23 mouse cellular contexts compared by ENCODE assay signal in the genomic region with DNA sequence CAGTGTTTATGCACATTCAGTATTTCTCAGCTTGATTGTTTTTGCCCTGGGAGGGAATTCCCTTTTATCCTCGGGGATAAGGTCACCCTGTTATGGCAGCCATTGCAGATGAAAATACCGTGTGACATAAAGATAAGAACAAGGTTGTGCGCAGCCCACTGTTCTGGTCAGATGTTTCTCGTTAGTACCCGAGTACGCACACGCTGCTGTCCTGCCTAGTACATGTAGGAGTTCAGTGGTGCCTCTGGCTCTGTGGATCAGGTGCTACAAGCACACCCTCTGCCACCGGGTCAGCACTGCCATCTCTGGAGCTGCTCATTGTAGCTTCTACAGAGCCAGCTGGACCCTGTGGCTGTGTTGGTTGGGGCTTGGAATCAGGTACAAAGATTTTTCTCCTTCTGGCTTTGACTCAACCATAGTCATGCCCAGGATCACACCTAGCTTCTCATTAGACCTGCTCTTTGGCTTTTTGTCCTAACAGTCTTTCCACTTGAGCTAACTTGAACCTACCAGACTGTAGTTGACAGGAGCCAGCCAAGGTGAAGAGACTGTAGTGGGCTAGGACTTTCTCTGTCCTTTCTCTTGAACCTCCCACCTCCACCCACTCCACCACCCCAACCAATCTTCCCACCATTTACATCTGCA.
A peak's percentile ranks its signal among the peaks of the same experiment; 100 is the strongest.
DNase-seq lines count a peak whose midpoint lies in the region; ATAC-seq lines count a peak whose summit lies in the region.
"Had no signal": no experiment of that assay in that cellular context is flagged by ENCODE, and none has a peak within 500 bp of the region (broad histone marks: within the 10 kb centered on the region; RNA-seq: fewer than 3 reads in every experiment).

No protein-coding gene starts in this region.

- peaks cover 28% of the 10 kb centered on the region for H3K4me1 ChIP-seq in hindbrain, embryonic 10.5 days (replicated peaks)
- peaks cover 19% of the 10 kb centered on the region for H3K4me1 ChIP-seq in hindbrain, embryonic 12.5 days

- H3K4me2 ChIP-seq in hindbrain, embryonic 12.5 days (replicated peaks): no peak overlapping the region
- H3K4me2 ChIP-seq: forebrain, embryonic 13.5 days; heart, embryonic 12.5 days; heart, embryonic 15.5 days; hindbrain, embryonic 15.5 days had no signal

- 84% methylated on average over 8 of the region's 8 CpGs for WGBS in hindbrain, embryonic 10.5 days
- WGBS in hindbrain, embryonic 12.5 days: 80% methylated on average over 8 of the region's 8 CpGs

- H3K9ac ChIP-seq in hindbrain, embryonic 12.5 days: no peak overlapping the region
- H3K9ac ChIP-seq: forebrain, embryonic 13.5 days; heart, embryonic 12.5 days; heart, embryonic 15.5 days; hindbrain, embryonic 15.5 days had no signal

- H3K9me3 ChIP-seq in hindbrain, embryonic 10.5 days: no peaks in the 10 kb centered on the region
- H3K9me3 ChIP-seq in hindbrain, embryonic 12.5 days (replicated peaks): no peaks in the 10 kb centered on the region
- H3K9me3 ChIP-seq: forebrain, embryonic 10.5 days; forebrain, embryonic 13.5 days; heart, embryonic 12.5 days; heart, embryonic 15.5 days; hindbrain, embryonic 15.5 days had no signal

- no peak for DNase-seq in hindbrain, embryonic 10.5 days (ENCODE audit: low spot score)
- peak; percentile 8 to 26 for DNase-seq in kidney, adult 8-10 months
- DNase-seq in kidney, adult 18-20 months: no peak
- DNase-seq in ovary, adult 18-20 months (ENCODE audit: low spot score): peak; percentile 32
- no peak for DNase-seq in ovary, postnatal 10 days (ENCODE audit: low spot score)
- DNase-seq: adrenal gland, adult 2 months; adrenal gland, postnatal 14 days; cerebellum, adult 11 months; cerebellum, adult 2 months; cerebellum, adult 9-11 months; cerebellum, postnatal 25 days; gastrocnemius, postnatal 10 days; gastrocnemius, postnatal 36 days; heart, postnatal 10 days; heart, postnatal 36 days had no signal

- H3K27me3 ChIP-seq in hindbrain, embryonic 10.5 days (ENCODE audit: insufficient read depth, poor library complexity, severe bottlenecking): no peaks in the 10 kb centered on the region
- H3K27me3 ChIP-seq in hindbrain, embryonic 12.5 days: no peaks in the 10 kb centered on the region
- H3K27me3 ChIP-seq: forebrain, embryonic 13.5 days; heart, embryonic 12.5 days; heart, embryonic 15.5 days; hindbrain, embryonic 15.5 days had no signal

- ATAC-seq in hindbrain, embryonic 12.5 days (ENCODE audit: low FRiP score): no peak
- ATAC-seq: CD4-positive, CD25-positive, alpha-beta regulatory T cell, adult 4 months; forebrain, embryonic 13.5 days; forebrain, embryonic 16.5 days had no signal

- peak overlapping the region; percentile 53; the same call in 1 of the 2 replicates for H3K27ac ChIP-seq in hindbrain, embryonic 10.5 days
- no peak overlapping the region for H3K27ac ChIP-seq in hindbrain, embryonic 12.5 days
- H3K27ac ChIP-seq: forebrain, embryonic 10.5 days; forebrain, embryonic 13.5 days; heart, embryonic 15.5 days; hindbrain, embryonic 15.5 days had no signal

- no peaks in the 10 kb centered on the region for H3K36me3 ChIP-seq in hindbrain, embryonic 10.5 days
- H3K36me3 ChIP-seq in hindbrain, embryonic 12.5 days: no peaks in the 10 kb centered on the region
- H3K36me3 ChIP-seq: forebrain, embryonic 10.5 days; heart, embryonic 12.5 days; heart, embryonic 15.5 days; hindbrain, embryonic 15.5 days had no signal

- no peak overlapping the region for H3K4me3 ChIP-seq in hindbrain, embryonic 10.5 days
- no peak overlapping the region for H3K4me3 ChIP-seq in hindbrain, embryonic 12.5 days
- H3K4me3 ChIP-seq: forebrain, embryonic 10.5 days; forebrain, embryonic 13.5 days; heart, embryonic 12.5 days; heart, embryonic 15.5 days; hindbrain, embryonic 15.5 days had no signal

Comparison
In these comparisons a context has a peak if more than half of its experiments do, and no peak if none do; other contexts are left out.
1. DNase-seq: peak in kidney, adult 8-10 months (2 of 2) and ovary, adult 18-20 months (single experiment); none in hindbrain, embryonic 10.5 days (single experiment), kidney, adult 18-20 months (single experiment) and ovary, postnatal 10 days (single experiment).